Mouse (Mus musculus) bone marrow macrophage, adult 2 months (primary cell): ENCODE measurements at regions not wholly inside any gene's neighbourhood (a gene's known extent, or its start where the extent isn't known, plus 50 kb on each side); places are given as distances from the start of the nearest gene placed in this dataset.

Experiments
- CTCF ChIP-seq: IDR thresholded peaks from 2 replicates; pipeline ENCODE4 v1.5.1; 2012; ENCODE audit warnings: low read depth, mild to moderate bottlenecking, low read length, moderate library complexity
- POLR2A ChIP-seq: IDR thresholded peaks from 2 replicates; pipeline ENCODE4 v1.6.1; 2012; ENCODE audit warnings: mild to moderate bottlenecking, low read depth, low read length, borderline replicate concordance

- no peak for TF ChIP-seq CTCF
- TF ChIP-seq POLR2A, result no peak
Measured at GRCm38 (mm10) chr16:73716301-73716700, 695.3 kb downstream of the Robo2 start.
